Mouse (Mus musculus) lung, postnatal 0 days (tissue): Measurements from ENCODE around the gene Pstpip1.

Experiments used
- CTCF ChIP-seq: IDR thresholded peaks from 2 replicates; pipeline ENCODE4 v1.5.1; 2016; ENCODE audit warnings: antibody characterized with exemption, mild to moderate bottlenecking
- EP300 ChIP-seq: IDR thresholded peaks from 2 replicates; pipeline ENCODE4 v1.6.1; 2016; ENCODE audit warnings: antibody characterized with exemption, mild to moderate bottlenecking, control low read depth

GRCm38 (mm10) chr9:56090546-56091225, 924 bp downstream of the Pstpip1 start:
- TF ChIP-seq CTCF = no peak
- no peak for TF ChIP-seq EP300
